Comparison of ENCODE assay signal across 10 mouse cellular contexts in genomic region chr5:147300001-147300363, GRCm38 (mm10). TPM values are rescaled to one million over a fixed set of nuclear protein-coding genes. Genes with fewer than 3 reads are reported as not detected.
DNase-seq lines count a peak whose midpoint lies in the region; ATAC-seq and TF ChIP-seq lines count a peak whose summit lies in the region.
"Had no signal": no experiment of that assay in that cellular context is flagged by ENCODE, and none has a peak within 500 bp of the region (broad histone marks: within the 10 kb centered on the region; RNA-seq: fewer than 3 reads in every experiment).

No protein-coding gene starts in this region.

- TF ChIP-seq CTCF in hindbrain, postnatal 0 days (IDR thresholded peaks at IDR 0.05; ENCODE audit: low read depth), result no peak
- TF ChIP-seq CTCF in liver, postnatal 0 days (IDR thresholded peaks at IDR 0.05; ENCODE audit: low read depth), result no peak

- 2% methylated on average over 4 of the region's 4 CpGs for WGBS in hindbrain, postnatal 0 days
- WGBS in hindbrain, embryonic 13.5 days, result 5% methylated on average over 4 of the region's 4 CpGs
- WGBS in embryonic facial prominence, embryonic 15.5 days, result 1% methylated on average over 4 of the region's 4 CpGs
- WGBS in liver, postnatal 0 days (ENCODE audit: insufficient replicate concordance), result 8% methylated on average over 4 of the region's 4 CpGs

- H3K9ac ChIP-seq in hindbrain, postnatal 0 days (replicated peaks; ENCODE audit: low read length), result no peak overlapping the region
- H3K9ac ChIP-seq in hindbrain, embryonic 13.5 days, result no peak overlapping the region
- H3K9ac ChIP-seq in embryonic facial prominence, embryonic 15.5 days, result no peak overlapping the region
- H3K9ac ChIP-seq in liver, postnatal 0 days (replicated peaks), result no peak overlapping the region

- H3K27ac ChIP-seq in hindbrain, postnatal 0 days, result no peak overlapping the region
- no peak overlapping the region for H3K27ac ChIP-seq in hindbrain, embryonic 13.5 days
- H3K27ac ChIP-seq in embryonic facial prominence, embryonic 15.5 days (replicated peaks), result no peak overlapping the region
- H3K27ac ChIP-seq in liver, postnatal 0 days (ENCODE audit: low read depth), result no peak overlapping the region

- no peak for DNase-seq in hindbrain, postnatal 0 days (ENCODE audit: low spot score)
- peak; percentile 37 for DNase-seq in R1 (ENCODE audit: low read depth, low spot score)
- DNase-seq in liver, postnatal 0 days, result no peak
- DNase-seq in left cerebral cortex, adult 8-10 months (ENCODE audit: low spot score in 2 of 2), result no peak
- DNase-seq in adrenal gland, postnatal 10 days, result no peak

- H3K4me2 ChIP-seq in hindbrain, postnatal 0 days (ENCODE audit: low read depth, low read length), result peak overlapping the region; percentile 28; the same call in 1 of the 2 replicates
- H3K4me2 ChIP-seq in hindbrain, embryonic 13.5 days, result no peak overlapping the region
- H3K4me2 ChIP-seq in embryonic facial prominence, embryonic 15.5 days (replicated peaks), result peak overlapping the region; percentile 27
- H3K4me2 ChIP-seq in liver, postnatal 0 days (ENCODE audit: low read depth, low read length), result peak overlapping the region; percentile 74

- H3K36me3 ChIP-seq in hindbrain, postnatal 0 days (ENCODE audit: insufficient read depth, low read length), result no peaks in the 10 kb centered on the region
- H3K36me3 ChIP-seq in hindbrain, embryonic 13.5 days, result no peaks in the 10 kb centered on the region
- H3K36me3 ChIP-seq in embryonic facial prominence, embryonic 15.5 days, result no peaks in the 10 kb centered on the region
- no peaks in the 10 kb centered on the region for H3K36me3 ChIP-seq in liver, postnatal 0 days (replicated peaks; ENCODE audit: insufficient read depth, low read length)

- ATAC-seq in hindbrain, postnatal 0 days, result no peak
- no peak for ATAC-seq in hindbrain, embryonic 13.5 days (ENCODE audit: low FRiP score)
- ATAC-seq in embryonic facial prominence, embryonic 15.5 days (ENCODE audit: insufficient number of reproducible peaks, low FRiP score, low TSS enrichment, low read depth), result no peak
- peak; percentile 20 for ATAC-seq in liver, postnatal 0 days

- no peak for TF ChIP-seq EP300 in liver, postnatal 0 days (IDR thresholded peaks at IDR 0.05; ENCODE audit: low read depth)

- peaks cover 90% of the 10 kb centered on the region for H3K27me3 ChIP-seq in hindbrain, postnatal 0 days (ENCODE audit: insufficient read depth, low read length)
- H3K27me3 ChIP-seq in hindbrain, embryonic 13.5 days, result peaks cover 100% of the 10 kb centered on the region
- H3K27me3 ChIP-seq in embryonic facial prominence, embryonic 15.5 days, result peaks cover 96% of the 10 kb centered on the region
- peaks cover 71% of the 10 kb centered on the region for H3K27me3 ChIP-seq in liver, postnatal 0 days (ENCODE audit: insufficient read depth, low read length)

- H3K4me1 ChIP-seq in hindbrain, postnatal 0 days (ENCODE audit: insufficient read depth, low read length), result no peaks in the 10 kb centered on the region
- peaks cover 13% of the 10 kb centered on the region for H3K4me1 ChIP-seq in hindbrain, embryonic 13.5 days (replicated peaks)
- peaks cover 16% of the 10 kb centered on the region for H3K4me1 ChIP-seq in embryonic facial prominence, embryonic 15.5 days
- peaks cover 15% of the 10 kb centered on the region for H3K4me1 ChIP-seq in liver, postnatal 0 days (ENCODE audit: insufficient read depth)

- H3K4me3 ChIP-seq in hindbrain, postnatal 0 days (ENCODE audit: low read length), result peak overlapping the region; percentile 4; the same call in 1 of the 2 replicates
- H3K4me3 ChIP-seq in hindbrain, embryonic 13.5 days, result no peak overlapping the region
- peak overlapping the region; percentile 16; the same call in 1 of the 2 replicates for H3K4me3 ChIP-seq in embryonic facial prominence, embryonic 15.5 days (replicated peaks)
- peak overlapping the region; percentile 33 for H3K4me3 ChIP-seq in liver, postnatal 0 days (ENCODE audit: low read depth, low read length)

- no peaks in the 10 kb centered on the region for H3K9me3 ChIP-seq in hindbrain, postnatal 0 days (ENCODE audit: low read length)
- no peaks in the 10 kb centered on the region for H3K9me3 ChIP-seq in hindbrain, embryonic 13.5 days
- H3K9me3 ChIP-seq in embryonic facial prominence, embryonic 15.5 days (replicated peaks), result no peaks in the 10 kb centered on the region
- no peaks in the 10 kb centered on the region for H3K9me3 ChIP-seq in liver, postnatal 0 days (ENCODE audit: low read length)

RNA-seq across cellular contexts. Expression of gene Cdx2, which starts 7.1 kb away (rescaled TPM):
- not detected in 2 replicates for total RNA-seq in hindbrain, postnatal 0 days (2014; rRNA removed)
- polyA plus RNA-seq in hindbrain, postnatal 0 days (2015; fragmentation: Nextera tagmentation; extraction: Ambion mirVana), result not detected in 2 replicates
- polyA plus RNA-seq in hindbrain, embryonic 13.5 days (2015; fragmentation: Nextera tagmentation; extraction: Ambion mirVana), result 0.08 TPM in 1 of 2 replicates, not detected in the other
- not detected in 2 replicates for polyA plus RNA-seq in embryonic facial prominence, embryonic 15.5 days (2015; fragmentation: Nextera tagmentation; extraction: Ambion mirVana)
- polyA plus RNA-seq in liver, postnatal 0 days (2015; fragmentation: Nextera tagmentation; extraction: Ambion mirVana), result not detected in 2 replicates
- total RNA-seq in left cerebral cortex, adult 8-10 months (2022), result not detected
- not detected for total RNA-seq in adrenal gland, postnatal 10 days (2021)
- polyA plus RNA-seq: neural tube, embryonic 14.5 days; spleen, adult 2 months had no signal

RNA-seq across cellular contexts. Expression of gene Urad, which starts 22.3 kb away (rescaled TPM):
- not detected in 2 replicates for total RNA-seq in hindbrain, postnatal 0 days (2014; rRNA removed)
- polyA plus RNA-seq in hindbrain, postnatal 0 days (2015; fragmentation: Nextera tagmentation; extraction: Ambion mirVana), result not detected in 2 replicates
- polyA plus RNA-seq in hindbrain, embryonic 13.5 days (2015; fragmentation: Nextera tagmentation; extraction: Ambion mirVana), result not detected in 2 replicates
- not detected in 2 replicates for polyA plus RNA-seq in embryonic facial prominence, embryonic 15.5 days (2015; fragmentation: Nextera tagmentation; extraction: Ambion mirVana)
- polyA plus RNA-seq in liver, postnatal 0 days (2015; fragmentation: Nextera tagmentation; extraction: Ambion mirVana), result 35.9 and 38.6 TPM in 2 replicates
- not detected for total RNA-seq in left cerebral cortex, adult 8-10 months (2022)
- 10 to 100 TPM in 1 of 2 experiments, 1 to 10 TPM in 1; 6.1 to 14.8 TPM for total RNA-seq in adrenal gland, postnatal 10 days (2021)
- polyA plus RNA-seq: gonadal fat pad, adult 2 months; neural tube, embryonic 14.5 days; spleen, adult 2 months had no signal

RNA-seq across cellular contexts. Expression of gene Pdx1, which starts 30.2 kb away (rescaled TPM):
- total RNA-seq in hindbrain, postnatal 0 days (2014; rRNA removed), result not detected in 2 replicates
- not detected in 2 replicates for polyA plus RNA-seq in hindbrain, postnatal 0 days (2015; fragmentation: Nextera tagmentation; extraction: Ambion mirVana)
- polyA plus RNA-seq in hindbrain, embryonic 13.5 days (2015; fragmentation: Nextera tagmentation; extraction: Ambion mirVana), result not detected in 2 replicates
- not detected in 2 replicates for polyA plus RNA-seq in embryonic facial prominence, embryonic 15.5 days (2015; fragmentation: Nextera tagmentation; extraction: Ambion mirVana)
- polyA plus RNA-seq in liver, postnatal 0 days (2015; fragmentation: Nextera tagmentation; extraction: Ambion mirVana), result not detected in 2 replicates
- not detected for total RNA-seq in left cerebral cortex, adult 8-10 months (2022)
- not detected for total RNA-seq in adrenal gland, postnatal 10 days (2021)
- polyA plus RNA-seq: gonadal fat pad, adult 2 months; neural tube, embryonic 14.5 days; spleen, adult 2 months had no signal

Comparison
In these comparisons a context has a peak if more than half of its experiments do, and no peak if none do; other contexts are left out.
1. RNA of gene Urad, which starts 22.3 kb away (polyA plus RNA-seq): 35.9 to 38.6 TPM in liver, postnatal 0 days; not detected in hindbrain, postnatal 0 days, not detected in hindbrain, embryonic 13.5 days and not detected in embryonic facial prominence, embryonic 15.5 days; every median in the first group is over 10 times any median in the second.